Mouse (Mus musculus): ENCODE measurements at regions not wholly inside any gene's neighbourhood (a gene's known extent, or its start where the extent isn't known, plus 50 kb on each side); places are given as distances from the start of the nearest gene placed in this dataset.

- DNase-seq: no peak
Observed at GRCm38 (mm10) chr11:44158236-44158635, 241.6 kb upstream of the Il12b start.

- DNase-seq: no peak
Observed at GRCm38 (mm10) chr11:44161734-44162418, 238.0 kb upstream of the Il12b start.

- no peak for DNase-seq
Observed at GRCm38 (mm10) chr11:44163049-44163448, 236.8 kb upstream of the Il12b start.

GRCm38 (mm10) chr11:44163748-44164147 lies 236.1 kb upstream of the Il12b start:
- DNase-seq: no peak

- no peak for DNase-seq
Observed at GRCm38 (mm10) chr11:44164186-44164585, 235.7 kb upstream of the Il12b start.

GRCm38 (mm10) chr11:44167724-44168500 lies 232.0 kb upstream of the Il12b start:
- no peak for DNase-seq

- DNase-seq: no peak
Observed at GRCm38 (mm10) chr11:44172478-44172877, 227.4 kb upstream of the Il12b start.

GRCm38 (mm10) chr11:44173196-44173595 lies 226.7 kb upstream of the Il12b start:
- no peak for DNase-seq

- no peak for DNase-seq
Observed at GRCm38 (mm10) chr11:44174548-44174947, 225.3 kb upstream of the Il12b start.

- DNase-seq: no peak
Observed at GRCm38 (mm10) chr11:44179711-44180110, 220.2 kb upstream of the Il12b start.

GRCm38 (mm10) chr11:44183823-44184222 lies 216.0 kb upstream of the Il12b start:
- DNase-seq: no peak

GRCm38 (mm10) chr11:44185218-44185890 lies 214.5 kb upstream of the Il12b start:
- DNase-seq: no peak

- no peak for DNase-seq
Observed at GRCm38 (mm10) chr11:44188202-44188601, 211.7 kb upstream of the Il12b start.

GRCm38 (mm10) chr11:44193806-44194205 lies 206.1 kb upstream of the Il12b start:
- DNase-seq: no peak

- DNase-seq: no peak
Observed at GRCm38 (mm10) chr11:44202716-44203115, 197.1 kb upstream of the Il12b start.

GRCm38 (mm10) chr11:44204384-44204783 lies 195.5 kb upstream of the Il12b start:
- no peak for DNase-seq

GRCm38 (mm10) chr11:44206866-44207265 lies 193.0 kb upstream of the Il12b start:
- no peak for DNase-seq

- DNase-seq: no peak
Observed at GRCm38 (mm10) chr11:44211871-44212441, 187.9 kb upstream of the Il12b start.

GRCm38 (mm10) chr11:44214095-44214494 lies 185.8 kb upstream of the Il12b start:
- no peak for DNase-seq

GRCm38 (mm10) chr11:44216346-44216745 lies 183.5 kb upstream of the Il12b start:
- DNase-seq: no peak

GRCm38 (mm10) chr11:44219971-44220370 lies 179.9 kb upstream of the Il12b start:
- no peak for DNase-seq

- no peak for DNase-seq
Observed at GRCm38 (mm10) chr11:44229996-44230395, 169.9 kb upstream of the Il12b start.

- no peak for DNase-seq
Observed at GRCm38 (mm10) chr11:44235456-44235855, 164.4 kb upstream of the Il12b start.
